Mouse (Mus musculus): ENCODE data around the gene Hoxb2. TPM values are rescaled to one million over a fixed set of nuclear protein-coding genes. Genes with fewer than 3 reads are reported as not detected.

The Hoxb2 gene
- polyA plus RNA-seq (2015; fragmentation: Nextera tagmentation; extraction: Ambion mirVana): 3.6 and 5.9 TPM in 2 replicates

GRCm38 (mm10) chr11:96350341-96350624, at the start of gene Hoxb2:
Gene Hoxb2, plus strand, starts transcription at chr11:96350525.
- peak within 1 kb of the TSS; percentile 70 for H3K27ac ChIP-seq (replicated peaks)
- ATAC-seq (ENCODE audit: extremely low read depth, insufficient number of reproducible peaks, low FRiP score, low TSS enrichment): no peak
- H3K4me1 ChIP-seq: peaks cover 38% of the 10 kb centered on the region
- H3K4me2 ChIP-seq: peak within 1 kb of the TSS; percentile 69
- H3K27me3 ChIP-seq (replicated peaks): peaks cover 94% of the 10 kb centered on the region
- WGBS: 31% methylated on average over 2 of the region's 2 CpGs
- H3K9ac ChIP-seq: peak within 1 kb of the TSS; percentile 56; the same call in 1 of the 2 replicates
- no peaks in the 10 kb centered on the region for H3K36me3 ChIP-seq
- H3K9me3 ChIP-seq: no peaks in the 10 kb centered on the region
- peak within 1 kb of the TSS; percentile 55 for H3K4me3 ChIP-seq

DNA sequence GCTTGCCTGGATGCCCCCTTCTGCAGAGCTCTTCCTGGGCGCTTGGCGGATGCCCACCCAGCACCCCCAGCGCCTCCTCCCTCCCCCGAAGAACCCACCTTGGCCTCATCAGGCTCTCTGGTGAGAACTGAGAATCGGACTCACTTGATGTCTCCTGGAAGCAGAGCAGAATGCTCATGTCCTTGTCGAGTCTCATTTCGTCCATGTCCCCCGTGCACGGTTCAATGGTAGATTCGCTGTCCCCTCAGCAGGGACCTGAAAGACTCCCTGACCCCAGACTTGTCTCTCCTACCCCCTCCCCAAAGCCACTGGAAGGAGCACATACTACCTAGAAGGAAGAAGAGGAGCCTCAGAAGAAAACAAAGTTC, 49.3 kb upstream of the Hoxb2 start:
- Histone ChIP-seq H3K4me3 (peak overlapping the region; percentile 41), H3K4me2 (peak overlapping the region; percentile 33; the same call in 1 of the 2 replicates), H3K4me1 (peaks cover 6% of the 10 kb centered on the region), H3K36me3 (no peaks in the 10 kb centered on the region), H3K27ac (replicated peaks) (no peak overlapping the region), H3K9me3 (no peaks in the 10 kb centered on the region), H3K9ac (0 out of 2 replicates have a peak overlapping the region, but pooled peaks have one; percentile 50), H3K27me3 (replicated peaks) (peaks cover 100% of the 10 kb centered on the region)
- 9% methylated on average over 10 of the region's 10 CpGs for WGBS
- ATAC-seq (ENCODE audit: extremely low read depth, insufficient number of reproducible peaks, low FRiP score, low TSS enrichment): no peak

GRCm38 (mm10) chr11:96301837-96302236, 48.5 kb upstream of the Hoxb2 start:
- 4% methylated on average over 15 of the region's 15 CpGs for WGBS
- no peak overlapping the region for H3K27ac ChIP-seq (replicated peaks)
- no peaks in the 10 kb centered on the region for H3K9me3 ChIP-seq
- H3K36me3 ChIP-seq: no peaks in the 10 kb centered on the region
- H3K9ac ChIP-seq: no peak overlapping the region
- no peak for ATAC-seq (ENCODE audit: extremely low read depth, insufficient number of reproducible peaks, low FRiP score, low TSS enrichment)
- H3K4me2 ChIP-seq: no peak overlapping the region
- H3K4me3 ChIP-seq: no peak overlapping the region
- H3K4me1 ChIP-seq: peaks cover 6% of the 10 kb centered on the region
- peaks cover 100% of the 10 kb centered on the region for H3K27me3 ChIP-seq (replicated peaks)

DNA sequence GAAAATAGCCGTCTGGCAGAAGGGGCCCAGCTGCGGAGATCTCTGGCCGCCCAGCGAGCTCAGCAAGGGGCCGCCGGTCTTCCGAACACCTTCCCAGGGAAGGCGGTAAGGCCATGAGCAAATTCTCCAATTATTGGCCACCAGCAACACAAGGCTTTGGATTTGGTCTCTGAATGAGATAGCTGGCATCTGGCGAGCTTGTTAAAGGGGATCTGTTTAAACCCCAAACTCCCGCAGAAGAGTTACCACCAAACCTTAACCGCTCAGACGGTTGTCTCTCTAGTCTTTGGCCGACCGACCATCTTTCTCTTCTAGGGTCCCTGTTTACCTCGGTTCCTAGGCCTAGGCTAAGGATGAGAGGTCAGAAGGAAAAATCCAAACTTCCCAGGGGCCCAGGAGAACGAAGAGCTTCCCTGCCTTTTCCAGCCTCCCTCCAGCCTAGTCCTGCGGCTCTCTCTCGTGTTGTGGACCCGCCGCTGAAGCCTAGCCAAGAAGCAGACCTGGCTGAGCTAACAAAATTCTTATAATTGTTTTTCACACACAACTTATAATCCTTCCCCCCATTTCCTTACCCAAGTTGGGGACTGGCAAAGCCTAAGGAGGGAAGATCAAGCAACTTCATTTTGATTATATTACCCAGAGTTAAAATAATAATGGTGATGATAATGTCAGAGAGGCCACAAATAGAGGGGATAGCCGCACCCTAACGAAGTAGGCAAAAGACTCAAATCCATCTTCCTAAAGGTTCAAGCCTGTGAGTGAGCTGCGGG, 47.8 kb upstream of the Hoxb2 start:
- Histone ChIP-seq H3K36me3 (no peaks in the 10 kb centered on the region), H3K4me2 (peak overlapping the region; percentile 63; the same call in 1 of the 2 replicates), H3K27ac (replicated peaks) (no peak overlapping the region), H3K4me3 (peak overlapping the region; percentile 43; the same call in 1 of the 2 replicates), H3K4me1 (peaks cover 6% of the 10 kb centered on the region), H3K9me3 (no peaks in the 10 kb centered on the region), H3K9ac (no peak overlapping the region), H3K27me3 (replicated peaks) (peaks cover 100% of the 10 kb centered on the region)
- 8% methylated on average over 23 of the region's 23 CpGs for WGBS
- no peak for ATAC-seq (ENCODE audit: extremely low read depth, insufficient number of reproducible peaks, low FRiP score, low TSS enrichment)

DNA sequence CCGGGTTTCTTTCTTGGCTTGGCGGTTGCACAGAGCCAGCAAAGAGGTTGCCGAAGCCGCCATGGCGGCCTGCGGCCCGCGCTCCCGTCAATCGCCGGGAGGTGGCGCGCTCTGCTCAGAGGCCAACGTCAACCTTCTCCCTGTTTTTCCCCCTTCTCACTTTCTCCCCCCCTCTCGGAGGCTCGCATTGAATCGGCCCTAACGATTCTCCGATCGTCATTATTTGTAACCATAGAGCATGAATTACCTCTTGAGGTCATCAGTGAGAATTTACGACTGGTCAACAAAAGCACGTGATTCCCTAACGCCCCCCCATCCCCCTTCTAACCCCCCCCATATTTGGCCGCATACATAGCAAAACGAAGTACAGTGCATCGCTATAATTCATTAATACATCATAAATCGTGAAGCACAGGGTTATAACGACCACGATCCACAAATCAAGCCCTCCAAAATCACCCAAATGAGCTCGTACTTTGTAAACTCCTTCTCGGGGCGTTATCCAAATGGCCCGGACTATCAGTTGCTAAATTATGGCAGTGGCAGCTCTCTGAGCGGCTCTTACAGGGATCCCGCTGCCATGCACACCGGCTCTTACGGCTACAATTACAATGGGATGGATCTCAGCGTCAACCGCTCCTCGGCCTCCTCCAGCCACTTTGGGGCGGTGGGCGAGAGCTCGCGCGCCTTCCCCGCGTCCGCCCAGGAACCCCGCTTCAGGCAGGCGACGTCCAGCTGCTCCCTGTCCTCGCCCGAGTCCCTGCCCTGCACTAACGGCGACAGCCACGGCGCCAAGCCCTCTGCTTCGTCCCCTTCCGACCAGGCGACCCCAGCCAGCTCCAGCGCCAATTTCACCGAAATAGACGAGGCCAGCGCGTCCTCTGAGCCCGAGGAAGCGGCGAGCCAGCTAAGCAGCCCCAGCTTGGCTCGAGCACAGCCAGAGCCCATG, 46.9 kb upstream of the Hoxb2 start, which contains the start of gene Hoxb5:
TSS of gene Hoxb5 (plus strand) at position 186 of the 949 bp plus-strand sequence.
- no peak for ATAC-seq (ENCODE audit: extremely low read depth, insufficient number of reproducible peaks, low FRiP score, low TSS enrichment)
- no peaks in the 10 kb centered on the region for H3K9me3 ChIP-seq

GRCm38 (mm10) chr11:96304381-96305195, 45.7 kb upstream of the Hoxb2 start:
- ATAC-seq (ENCODE audit: extremely low read depth, insufficient number of reproducible peaks, low FRiP score, low TSS enrichment): no peak
- Histone ChIP-seq H3K9me3 (no peaks in the 10 kb centered on the region), H3K27ac (replicated peaks) (no peak overlapping the region), H3K9ac (peak overlapping the region; percentile 70), H3K4me2 (peak overlapping the region; percentile 63), H3K27me3 (replicated peaks) (peaks cover 100% of the 10 kb centered on the region), H3K36me3 (no peaks in the 10 kb centered on the region), H3K4me1 (no peaks in the 10 kb centered on the region; the same call in 1 of the 2 replicates), H3K4me3 (peak overlapping the region; percentile 43)
- WGBS: 2% methylated on average over 38 of the region's 38 CpGs

More for the DNA sequence above, 46.9 kb upstream of the Hoxb2 start, which contains the start of gene Hoxb5:
- Histone ChIP-seq H3K4me1 (peaks cover 6% of the 10 kb centered on the region), H3K4me2 (peak within 1 kb of the TSS; percentile 63), H3K9ac (peak within 1 kb of the TSS; percentile 70), H3K27me3 (replicated peaks) (peaks cover 100% of the 10 kb centered on the region), H3K36me3 (no peaks in the 10 kb centered on the region), H3K4me3 (peak within 1 kb of the TSS; percentile 43), H3K27ac (replicated peaks) (peak within 1 kb of the TSS; percentile 48; the same call in 1 of the 2 replicates)
- WGBS: under 1% methylated on average over 69 of the region's 69 CpGs

GRCm38 (mm10) chr11:96305505-96306182, 44.7 kb upstream of the Hoxb2 start:
- H3K36me3 ChIP-seq: no peaks in the 10 kb centered on the region
- H3K4me1 ChIP-seq: no peaks in the 10 kb centered on the region; the same call in 1 of the 2 replicates
- no peaks in the 10 kb centered on the region for H3K9me3 ChIP-seq
- H3K9ac ChIP-seq: peak overlapping the region; percentile 20; the same call in 1 of the 2 replicates
- no peak overlapping the region for H3K27ac ChIP-seq (replicated peaks)
- H3K27me3 ChIP-seq (replicated peaks): peaks cover 100% of the 10 kb centered on the region
- H3K4me2 ChIP-seq: peak overlapping the region; percentile 15
- 57% methylated on average over 6 of the region's 6 CpGs for WGBS
- ATAC-seq (ENCODE audit: extremely low read depth, insufficient number of reproducible peaks, low FRiP score, low TSS enrichment): no peak
- peak overlapping the region; percentile 43 for H3K4me3 ChIP-seq

GRCm38 (mm10) chr11:96306183-96306907, 44.0 kb upstream of the Hoxb2 start:
- Histone ChIP-seq H3K27ac (replicated peaks) (no peak overlapping the region), H3K27me3 (replicated peaks) (peaks cover 100% of the 10 kb centered on the region), H3K4me2 (peak overlapping the region; percentile 3), H3K4me1 (0 out of 2 replicates have a peak, but pooled peaks cover 4% of the 10 kb centered on the region), H3K9ac (no peak overlapping the region), H3K36me3 (no peaks in the 10 kb centered on the region), H3K4me3 (peak overlapping the region; percentile 15), H3K9me3 (no peaks in the 10 kb centered on the region)
- ATAC-seq (ENCODE audit: extremely low read depth, insufficient number of reproducible peaks, low FRiP score, low TSS enrichment): no peak
- 24% methylated on average over 7 of the region's 7 CpGs for WGBS

- H3K4me1 ChIP-seq: peaks cover 8% of the 10 kb centered on the region; the same call in 1 of the 2 replicates
- H3K9ac ChIP-seq: no peak overlapping the region
- peak overlapping the region; percentile 15; the same call in 1 of the 2 replicates for H3K4me3 ChIP-seq
- no peaks in the 10 kb centered on the region for H3K9me3 ChIP-seq
- H3K27me3 ChIP-seq (replicated peaks): peaks cover 100% of the 10 kb centered on the region
- no peak overlapping the region for H3K27ac ChIP-seq (replicated peaks)
- 17% methylated on average over 13 of the region's 13 CpGs for WGBS
- H3K36me3 ChIP-seq: no peaks in the 10 kb centered on the region
- ATAC-seq (ENCODE audit: extremely low read depth, insufficient number of reproducible peaks, low FRiP score, low TSS enrichment): no peak
- H3K4me2 ChIP-seq: no peak overlapping the region; the same call in none of the 2 replicates
These were observed 43.4 kb upstream of the Hoxb2 start for GRCm38 (mm10) chr11:96306908-96307269.

All from heart, embryonic 13.5 days (tissue).